Mouse (Mus musculus) G1E-ER4 (cell line): ENCODE results near the gene Ang. TPM values are rescaled to one million over a fixed set of nuclear protein-coding genes. Genes with fewer than 3 reads are reported as not detected.

Experiments
- GATA1 ChIP-seq: IDR thresholded peaks from one replicate; pipeline ENCODE4 v1.8.0; 2012; ENCODE audit warnings: low read length, inconsistent platforms
- polyA plus RNA-seq: library from polyadenylated mRNA; stranded (reverse); fragments of >175 nt; gene quantifications from 2 replicates; pipeline ENCODE4 v1.2.3, GENCODE M21; 2012

Gene Ang
- polyA plus RNA-seq, 1 experiment = not detected

DNA sequence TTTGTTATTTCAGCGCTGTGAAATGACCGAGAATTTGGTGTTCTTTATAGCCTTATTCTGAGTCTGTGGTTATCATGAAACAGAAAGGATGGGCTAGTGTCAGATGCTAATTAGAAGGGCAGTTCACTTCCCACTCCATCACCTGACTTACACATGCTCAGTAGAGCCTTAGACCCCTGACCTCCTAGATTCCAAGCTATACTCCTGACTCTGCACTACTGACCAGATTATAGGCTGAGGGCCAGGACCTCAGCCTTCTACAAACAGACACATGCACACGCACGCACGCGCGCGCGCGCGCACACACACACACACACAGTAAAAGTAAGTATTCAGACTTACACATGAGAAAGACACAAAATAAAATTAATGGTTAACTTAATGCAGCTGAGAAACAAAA, 8.0 kb downstream of the Ang start:
- no peak for TF ChIP-seq GATA1

DNA sequence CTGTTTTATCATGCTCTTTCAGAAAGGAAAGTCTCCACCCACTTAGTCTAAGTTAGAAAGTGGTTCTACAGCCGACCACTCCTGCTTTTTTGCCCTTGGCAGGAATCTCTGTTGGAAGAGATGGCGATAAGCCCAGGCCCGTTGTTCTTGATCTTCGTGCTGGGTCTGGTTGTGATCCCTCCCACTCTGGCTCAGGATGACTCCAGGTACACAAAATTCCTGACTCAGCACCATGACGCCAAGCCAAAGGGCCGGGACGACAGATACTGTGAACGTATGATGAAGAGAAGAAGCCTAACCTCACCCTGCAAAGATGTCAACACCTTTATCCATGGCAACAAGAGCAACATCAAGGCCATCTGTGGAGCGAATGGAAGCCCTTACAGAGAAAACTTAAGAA, 10.3 kb downstream of the Ang start:
- no peak for TF ChIP-seq GATA1

DNA sequence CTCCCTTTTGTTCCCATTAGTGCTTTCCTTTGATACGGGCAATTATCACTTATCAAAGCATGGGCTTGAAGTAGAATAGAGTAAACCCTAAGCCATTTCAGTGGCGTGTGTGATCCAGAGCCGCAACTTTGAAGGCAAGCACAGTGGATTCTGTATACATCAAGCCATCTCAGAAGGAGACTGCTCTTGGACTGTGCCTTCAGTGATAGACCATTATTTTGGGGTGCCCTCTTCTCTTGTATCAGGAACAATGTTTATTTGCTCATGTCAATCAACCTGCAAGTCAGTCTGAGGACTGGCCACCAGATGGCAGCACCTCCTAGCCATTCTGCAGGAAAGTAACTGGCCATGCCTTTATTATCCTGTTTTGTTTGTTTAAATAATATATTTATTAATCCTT, 12.3 kb downstream of the Ang start:
- TF ChIP-seq GATA1 = no peak

GRCm38 (mm10) chr14:51104366-51104765, 13.4 kb downstream of the Ang start:
- TF ChIP-seq GATA1 = no peak

GRCm38 (mm10) chr14:51106449-51106967, 15.6 kb downstream of the Ang start:
- TF ChIP-seq GATA1 = no peak

- TF ChIP-seq GATA1 = no peak
These were observed 21.0 kb downstream of the Ang start for GRCm38 (mm10) chr14:51111966-51112365.

DNA sequence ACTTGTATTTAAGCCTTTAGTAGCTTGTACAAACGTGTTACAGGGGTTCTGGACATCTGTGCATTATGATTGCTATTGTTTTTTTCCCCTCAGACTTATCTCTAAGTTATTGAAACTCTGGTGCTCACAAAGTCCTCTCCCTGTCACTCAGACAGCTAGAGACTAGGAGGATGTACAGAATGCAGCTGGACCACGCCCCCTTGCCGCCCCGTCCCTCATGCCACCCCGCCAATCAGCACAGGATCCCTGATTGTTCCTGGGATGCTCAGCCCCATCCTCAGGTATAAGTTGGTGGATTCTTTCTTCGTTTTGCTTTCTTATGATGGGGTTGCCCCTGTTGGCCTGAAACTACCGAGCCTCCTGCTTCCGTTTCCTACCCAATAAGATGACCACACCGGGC, 22.5 kb downstream of the Ang start:
- TF ChIP-seq GATA1 = no peak

DNA sequence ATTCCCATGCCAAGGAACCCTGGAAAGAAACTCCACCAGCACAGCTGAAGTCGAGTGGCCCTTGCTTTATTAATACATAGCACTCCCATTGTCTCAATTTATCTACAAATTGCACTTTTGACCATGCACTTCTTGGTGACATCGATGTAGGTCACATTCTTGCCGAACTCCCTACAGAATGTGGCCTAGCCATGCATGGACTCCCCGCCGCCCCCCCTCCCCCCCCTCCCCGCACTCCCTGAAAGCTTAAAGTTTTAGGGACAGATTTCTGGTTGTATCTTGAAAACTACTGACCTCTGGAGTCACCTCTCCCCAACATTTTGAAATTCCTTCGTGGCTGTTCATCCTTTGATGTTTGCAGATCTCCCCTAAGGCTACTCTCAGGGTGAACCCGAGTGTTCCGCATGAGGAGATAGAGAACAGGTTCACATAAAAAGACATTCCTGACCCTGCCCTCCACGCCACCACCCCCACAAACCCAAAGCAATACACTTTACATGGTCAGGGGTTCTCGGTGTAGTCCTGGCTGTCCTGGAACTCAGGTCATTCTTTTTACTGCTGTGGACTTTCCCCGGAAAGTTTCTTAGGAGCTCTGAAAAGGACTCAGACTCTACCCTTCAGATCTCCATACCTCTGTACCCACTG, 23.1 kb downstream of the Ang start, which contains the start of gene Eddm3b:
TSS of gene Eddm3b (plus strand) at position 511 of the 645 bp plus-strand sequence.
- TF ChIP-seq GATA1 = no peak

- TF ChIP-seq GATA1 = no peak
These were observed 34.7 kb downstream of the Ang start for GRCm38 (mm10) chr14:51125684-51126083.

GRCm38 (mm10) chr14:51127648-51128258, 36.8 kb downstream of the Ang start:
- no peak for TF ChIP-seq GATA1

DNA sequence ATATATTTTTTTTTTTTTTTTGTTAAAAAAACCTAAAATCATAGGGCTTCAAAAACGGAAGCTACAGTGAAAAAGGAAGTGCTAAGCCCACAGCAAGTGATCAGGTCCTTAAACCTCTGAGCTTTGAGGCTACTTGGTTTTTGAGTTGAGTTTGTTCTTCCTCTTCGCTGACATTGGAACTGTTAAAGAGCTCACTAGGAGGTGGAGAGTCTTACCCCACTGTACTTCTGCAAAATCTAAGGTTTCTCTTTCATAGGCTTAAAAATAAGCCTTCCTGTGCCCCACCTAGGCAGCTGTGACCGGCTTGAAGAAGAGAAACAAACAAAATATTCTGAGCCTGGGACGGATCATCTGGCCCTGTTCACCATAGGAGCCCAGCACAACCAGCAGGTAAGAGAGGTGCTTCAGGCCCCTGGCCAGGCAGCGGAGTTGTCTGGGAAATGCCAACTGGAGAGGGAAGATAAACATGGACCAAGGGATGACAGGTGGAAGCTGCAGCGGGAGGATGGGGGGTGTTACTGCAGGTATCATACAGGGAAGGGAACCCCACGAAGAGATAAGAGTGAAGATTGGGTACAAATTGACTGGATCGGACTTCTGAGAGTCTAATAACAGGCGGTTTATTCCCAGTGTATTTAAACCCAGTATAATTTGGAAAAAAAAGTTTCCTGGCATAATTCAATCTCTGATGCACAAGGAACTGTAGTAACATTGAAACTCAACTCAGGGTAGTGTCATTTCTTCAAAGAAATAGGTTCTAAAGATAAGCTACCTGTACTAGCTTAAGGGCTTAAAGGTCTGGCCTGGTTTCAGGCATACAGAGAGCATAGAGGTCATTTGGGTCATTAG, 38.0 kb downstream of the Ang start:
- TF ChIP-seq GATA1 = no peak

GRCm38 (mm10) chr14:51129624-51129975, 38.6 kb downstream of the Ang start:
- TF ChIP-seq GATA1 = no peak

- TF ChIP-seq GATA1 = peak; percentile 60
These were observed 39.5 kb downstream of the Ang start for GRCm38 (mm10) chr14:51130315-51130940.

DNA sequence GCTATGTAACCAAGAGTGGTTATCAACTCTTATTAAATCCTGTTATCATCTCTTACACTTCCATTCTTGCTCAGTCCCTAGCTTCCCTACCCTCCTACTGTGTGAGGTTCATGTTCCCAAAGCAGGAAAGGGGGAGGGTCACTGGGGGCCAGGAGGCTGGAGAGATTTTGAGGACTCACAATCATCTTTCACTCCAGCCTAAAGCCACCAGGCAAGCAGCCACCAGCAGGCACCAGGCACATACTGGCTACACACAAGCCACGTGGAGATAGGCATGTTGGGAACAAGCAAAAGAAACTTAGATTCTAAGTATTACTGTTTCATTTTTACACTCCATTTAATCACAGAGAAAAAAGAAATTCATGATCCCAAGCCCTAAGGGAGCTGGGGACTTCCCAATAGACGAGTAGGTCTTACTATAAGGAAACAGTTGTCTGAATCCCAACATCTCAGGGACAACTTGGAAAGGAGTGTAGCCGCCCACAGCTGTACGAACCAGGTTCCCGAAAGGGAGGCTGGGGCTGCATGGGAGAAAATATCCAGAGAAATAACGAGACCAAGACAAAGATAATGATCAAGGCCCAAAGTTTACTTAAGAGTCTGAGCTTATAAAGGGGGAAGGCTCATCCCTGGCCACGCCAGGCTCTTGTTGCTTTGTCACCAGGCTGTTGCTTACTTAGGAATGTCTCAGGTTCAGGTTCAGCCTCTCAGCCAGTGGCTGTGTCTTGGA, 40.3 kb downstream of the Ang start:
- no peak for TF ChIP-seq GATA1

DNA sequence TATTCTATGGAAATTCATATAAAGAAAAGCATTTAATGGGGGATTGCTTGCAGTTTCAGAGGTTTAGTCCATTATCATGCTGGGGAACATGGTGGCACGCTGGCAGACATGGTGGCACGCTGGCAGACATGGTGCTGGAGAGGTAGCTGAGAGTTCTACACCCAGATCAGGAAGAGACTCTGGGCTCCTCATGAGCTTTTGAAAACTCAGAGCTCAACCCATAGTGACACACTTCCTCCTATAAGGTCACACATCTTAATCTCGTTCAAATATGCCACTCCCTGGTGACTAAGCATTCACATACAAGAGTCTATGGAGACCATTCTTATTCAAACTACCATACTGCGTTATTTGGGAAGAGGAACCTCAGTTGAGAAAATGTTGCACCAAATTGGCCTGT, 41.4 kb downstream of the Ang start:
- no peak for TF ChIP-seq GATA1
